Mouse (Mus musculus) liver, embryonic 14.5 days (tissue): ENCODE results near the gene Prcd. TPM values are rescaled to one million over a fixed set of nuclear protein-coding genes. Genes with fewer than 3 reads are reported as not detected.
"Not testable (repeated sequence)": the region's sequence is repeated elsewhere in the genome, so short reads cannot be mapped to it uniquely, and the experiment has no call there.

Source experiments
- ATAC-seq: fragments of 200-750 bp; cut with Nextera tagmentation; 2 replicates; pipeline ENCODE4 v1.8.0; 2017; ENCODE audit warnings: moderate number of reproducible peaks, mild to moderate bottlenecking, moderate library complexity; ENCODE audit not compliant: insufficient read depth
- DNase-seq, 3 experiments: peaks; one replicate each; pipeline ENCODE4 v3.0.0-alpha.2; 2012 to 2013; ENCODE audit warnings: low read depth in 3 of 3, low spot score in 3 of 3
- H3K27ac ChIP-seq: fragments of 300-500 bp; sonication (generic); 2 replicates; pipeline ENCODE4 v1.5.1; 2014; ENCODE audit warnings: moderate library complexity, mild to moderate bottlenecking, control low read depth, inconsistent platforms
- H3K27me3 ChIP-seq: fragments of 300-500 bp; sonication (generic); 2 replicates; pipeline ENCODE4 v1.6.1; 2014; ENCODE audit warnings: mild to moderate bottlenecking, low read length, moderate library complexity; ENCODE audit not compliant: control insufficient read depth, insufficient read depth
- H3K36me3 ChIP-seq: fragments of 300-500 bp; sonication (generic); replicated peaks from 2 replicates; pipeline ENCODE4 v1.6.1; 2014; ENCODE audit warnings: low read depth; ENCODE audit not compliant: control insufficient read depth, insufficient read depth
- H3K4me1 ChIP-seq, 2 experiments: fragments of 200-500 bp in 1 of 2; fragments of 300-500 bp in 1 of 2; sonication (generic) in 1 of 2; replicated peaks; 2 replicates each; pipeline ENCODE4 v1.6.1; 2012 to 2014; ENCODE audit warnings: antibody characterized with exemption in 1 of 2, inconsistent platforms in 1 of 2, low read length in 1 of 2; ENCODE audit not compliant: control insufficient read depth in 2 of 2, insufficient read depth in 2 of 2
- H3K4me2 ChIP-seq: fragments of 300-500 bp; sonication (generic); 2 replicates; pipeline ENCODE4 v1.6.1; 2014; ENCODE audit warnings: low read depth, mild to moderate bottlenecking, control low read depth, moderate library complexity
- H3K4me3 ChIP-seq, 2 experiments: fragments of 200-500 bp in 1 of 2; fragments of 300-500 bp in 1 of 2; sonication (generic) in 1 of 2; 2 replicates each; pipeline ENCODE4 v1.5.1; 2012 to 2014; ENCODE audit warnings: low read depth in 2 of 2, low read length in 2 of 2, mild to moderate bottlenecking in 2 of 2, control low read depth in 1 of 2, inconsistent platforms in 1 of 2, moderate library complexity in 1 of 2; ENCODE audit not compliant: insufficient read depth in 1 of 2
- H3K9ac ChIP-seq: fragments of 300-500 bp; sonication (generic); replicated peaks from 2 replicates; pipeline ENCODE4 v1.6.1; 2014; ENCODE audit warnings: mild to moderate bottlenecking, control low read depth, moderate library complexity
- H3K9me3 ChIP-seq: fragments of 300-500 bp; sonication (generic); 2 replicates; pipeline ENCODE4 v1.6.1; 2016; ENCODE audit warnings: low read length, mixed read lengths; ENCODE audit not compliant: control insufficient read depth
- CTCF ChIP-seq: IDR thresholded peaks from 2 replicates; pipeline ENCODE4 v1.5.1; 2016; ENCODE audit warnings: antibody characterized with exemption, low read depth, control low read depth
- EP300 ChIP-seq: IDR thresholded peaks from 2 replicates; pipeline ENCODE4 v1.6.1; 2016; ENCODE audit warnings: antibody characterized with exemption, low read depth
- WGBS: fragments of 180-500 bp; shearing (Covaris S2); extraction: QIAGEN DNeasy Blood & Tissue Kit; methylation state at CpG from one replicate; pipeline ENCODE4 v1.1.7; 2014; ENCODE audit not compliant: insufficient replicate concordance; 5-methylcytosine and 5-hydroxymethylcytosine counted together
- polyA plus RNA-seq, 2 experiments: library from polyadenylated mRNA; depleted of rRNA in 1 of 2; stranded (reverse) in 1 of 2; unstranded in 1 of 2; fragments of >200 nt; fragmentation: Nextera tagmentation in 1 of 2; extraction: Ambion mirVana in 1 of 2; gene quantifications; 2 replicates each; pipeline versions ENCODE4 v1.2.1 to v1.2.3; 2012 to 2014

Gene Prcd
- polyA plus RNA-seq (2012; rRNA removed) = 0.11 and 0.14 TPM in 2 replicates
- polyA plus RNA-seq (2014; fragmentation: Nextera tagmentation; extraction: Ambion mirVana) = 0.19 and 0.20 TPM in 2 replicates

DNA sequence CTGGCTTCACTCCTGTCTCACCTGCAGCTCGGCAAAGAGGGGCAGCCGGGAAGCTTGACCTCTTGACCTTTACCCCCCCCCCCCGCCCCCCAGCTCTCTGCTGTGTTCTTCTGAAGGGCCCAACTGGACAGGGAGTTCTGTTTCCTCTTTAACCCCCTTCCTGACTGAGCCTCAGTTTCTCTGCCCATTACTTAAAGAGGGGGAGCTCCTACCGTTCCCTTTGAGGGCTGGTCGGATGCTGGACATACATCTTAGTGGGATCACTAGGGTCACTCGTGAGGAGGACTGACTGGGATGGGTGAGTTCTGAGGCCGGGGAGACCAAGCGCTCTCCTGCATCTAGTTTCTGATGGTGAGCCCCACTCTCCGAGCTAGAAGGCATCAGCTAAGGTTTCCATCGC is at the start of gene Prcd:
Gene Prcd, plus strand, starts transcription at position 301 of the 400 bp plus-strand sequence.
- Histone ChIP-seq H3K27ac (no peak within 1 kb of the TSS), H3K27me3 (peaks cover 35% of the 10 kb centered on the region), H3K36me3 (no peaks in the 10 kb centered on the region), H3K4me2 (peak within 1 kb of the TSS; percentile 58), H3K4me1 (peaks cover 0 to 3% of the 10 kb centered on the region in 2 experiments; a peak in 2 of 4 replicates), H3K9ac (no peak within 1 kb of the TSS), H3K9me3 (no peaks in the 10 kb centered on the region), H3K4me3 (peak within 1 kb of the TSS in 1 of 2 experiments; percentile 37; a peak in 2 of 4 replicates)
- DNase-seq (no peak), ATAC-seq (no peak)
- TF ChIP-seq CTCF (no peak), EP300 (no peak)
- 9% methylated on average over 10 of the region's 10 CpGs for WGBS

DNA sequence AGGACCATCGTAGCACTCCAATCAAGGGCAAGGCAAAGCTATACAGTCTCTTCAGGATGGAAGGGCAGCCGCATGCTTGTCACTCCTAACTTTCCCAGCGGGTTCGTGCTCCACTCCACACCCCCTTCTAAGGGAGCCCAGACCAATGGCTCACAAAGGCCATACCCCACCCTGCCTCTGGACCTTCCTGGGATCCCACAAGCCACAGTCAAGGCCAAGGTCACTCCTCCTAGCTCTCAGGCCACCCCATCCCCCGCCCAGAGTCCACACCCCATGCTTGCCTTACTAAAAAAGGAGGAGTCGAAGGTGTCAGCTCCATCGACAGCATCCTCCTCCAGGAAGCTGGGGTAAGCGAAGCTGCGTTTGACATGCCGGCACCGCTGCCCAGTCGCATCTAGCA is 49.2 kb upstream of the Prcd start:
- TF ChIP-seq CTCF (no peak), EP300 (no peak)
- H3K4me1 ChIP-seq = no peaks in the 10 kb centered on the region
- no peak overlapping the region for H3K4me2 ChIP-seq
- ATAC-seq (no peak), DNase-seq (no peak)
- no peaks in the 10 kb centered on the region for H3K9me3 ChIP-seq
- H3K27ac ChIP-seq = no peak overlapping the region
- H3K9ac ChIP-seq = no peak overlapping the region
- H3K4me3 ChIP-seq = no peak overlapping the region
- 88% methylated on average over 12 of the region's 12 CpGs for WGBS
- no peaks in the 10 kb centered on the region for H3K27me3 ChIP-seq
- H3K36me3 ChIP-seq = peaks cover 56% of the 10 kb centered on the region

DNA sequence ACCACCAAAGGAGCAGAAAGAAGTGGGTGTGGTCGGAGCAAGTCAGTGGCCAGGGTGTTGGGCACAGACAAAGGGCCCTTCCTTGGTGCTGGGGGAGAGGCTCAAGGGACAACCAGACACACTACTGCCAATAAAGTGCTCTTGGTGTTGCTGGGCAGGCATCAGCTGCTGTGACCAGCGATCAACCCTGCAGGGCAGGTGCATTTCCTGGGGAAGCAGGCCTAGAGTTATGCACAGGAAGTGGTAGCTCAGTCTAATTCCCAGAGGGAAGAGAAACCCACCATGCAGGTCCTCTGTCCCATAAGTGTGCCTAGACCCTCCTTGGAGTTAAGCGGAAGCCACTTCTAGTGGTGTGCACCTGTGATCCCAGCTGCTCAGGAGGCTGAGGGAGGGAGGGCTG is 45.6 kb upstream of the Prcd start:
- WGBS = 82% methylated on average over 3 of the region's 3 CpGs
- no peak overlapping the region for H3K27ac ChIP-seq
- peaks cover 42% of the 10 kb centered on the region for H3K36me3 ChIP-seq
- no peaks in the 10 kb centered on the region for H3K27me3 ChIP-seq
- TF ChIP-seq CTCF (no peak), EP300 (no peak)
- H3K4me2 ChIP-seq = no peak overlapping the region
- DNase-seq = no peak
- no peak for ATAC-seq
- no peak overlapping the region for H3K9ac ChIP-seq
- H3K4me3 ChIP-seq = no peak overlapping the region
- peaks cover 3 to 9% of the 10 kb centered on the region in 2 experiments for H3K4me1 ChIP-seq
- no peaks in the 10 kb centered on the region for H3K9me3 ChIP-seq

DNA sequence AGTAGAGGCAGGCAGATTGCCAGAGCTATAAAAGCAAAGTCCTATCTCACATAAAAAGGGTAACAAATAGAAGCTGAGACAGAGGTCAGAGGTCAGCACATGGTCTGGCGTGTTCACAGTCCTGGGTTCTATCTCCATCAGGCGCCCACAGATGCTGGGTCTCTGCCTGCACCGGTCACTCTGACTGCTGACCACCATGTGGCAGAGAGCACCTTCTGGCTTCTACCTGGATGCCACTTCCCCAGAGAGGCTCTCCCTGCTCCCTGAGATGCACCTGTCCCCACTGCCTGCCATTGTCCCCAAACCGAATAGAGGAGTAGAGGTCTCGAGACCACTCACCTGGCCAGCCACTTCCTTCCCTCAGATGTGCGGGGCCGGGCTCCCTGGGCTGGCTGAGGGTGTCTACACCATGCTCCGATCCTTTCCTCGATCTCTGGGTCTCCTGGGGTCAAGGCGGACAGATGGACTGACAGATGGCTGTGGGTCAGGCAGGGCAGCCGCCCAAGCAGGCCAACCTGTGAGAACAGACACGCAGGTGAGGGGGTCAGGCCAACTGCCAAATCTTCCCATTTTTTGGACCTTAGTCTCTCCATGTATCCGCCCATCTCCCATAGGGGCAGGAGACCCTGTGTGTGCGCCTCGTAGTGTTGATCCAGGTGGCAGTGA is 43.2 kb upstream of the Prcd start:
- Histone ChIP-seq H3K27me3 (no peaks in the 10 kb centered on the region), H3K9me3 (no peaks in the 10 kb centered on the region), H3K9ac (no peak overlapping the region), H3K27ac (no peak overlapping the region), H3K4me1 (peaks cover 17 to 27% of the 10 kb centered on the region in 2 experiments), H3K4me3 (no peak overlapping the region), H3K4me2 (no peak overlapping the region), H3K36me3 (peaks cover 27% of the 10 kb centered on the region)
- DNase-seq (no peak), ATAC-seq (no peak)
- TF ChIP-seq CTCF (no peak), EP300 (no peak)
- 83% methylated on average over 15 of the region's 15 CpGs for WGBS

DNA sequence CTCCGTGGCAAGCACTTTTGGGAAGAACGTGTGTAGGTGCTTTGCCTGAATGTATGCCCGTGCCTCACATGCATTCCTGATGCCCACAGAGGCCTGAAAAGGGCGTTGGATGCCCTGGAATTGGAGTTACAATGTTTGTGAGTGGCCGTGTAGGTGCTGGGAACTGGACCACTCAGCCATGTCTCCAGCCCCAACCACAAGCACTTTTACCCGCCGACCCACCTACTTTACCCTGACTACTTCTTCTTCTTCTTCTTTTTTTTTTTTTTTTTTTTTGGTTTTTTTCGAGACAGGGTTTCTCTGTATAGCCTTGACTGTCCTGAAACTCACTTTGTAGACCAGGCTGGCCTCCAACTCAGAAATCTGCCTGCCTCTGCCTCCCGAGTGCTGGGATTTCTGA is 42.2 kb upstream of the Prcd start:
- H3K9me3 ChIP-seq, H3K4me3 ChIP-seq, DNase-seq, H3K27ac ChIP-seq, ATAC-seq, H3K27me3 ChIP-seq, H3K9ac ChIP-seq, H3K4me2 ChIP-seq: not testable (repeated sequence)
- Histone ChIP-seq H3K36me3 (peaks cover 19% of the 10 kb centered on the region), H3K4me1 (peaks cover 28 to 36% of the 10 kb centered on the region in 2 experiments)
- 69% methylated on average over 9 of the region's 9 CpGs for WGBS
